Mouse (Mus musculus) embryonic facial prominence, embryonic 10.5 days (tissue): ENCODE measurements around the gene Mrgpre. TPM values are rescaled to one million over a fixed set of nuclear protein-coding genes. Genes with fewer than 3 reads are reported as not detected.

Experiments used
- DNase-seq: peaks from one replicate; pipeline ENCODE4 v3.0.0-alpha.2; 2017; ENCODE audit warnings: low spot score
- H3K27ac ChIP-seq: fragments of 300-500 bp; sonication (generic); replicated peaks from 2 replicates; pipeline ENCODE4 v1.5.1; 2016; ENCODE audit warnings: mild to moderate bottlenecking
- H3K27me3 ChIP-seq: fragments of 300-500 bp; sonication (generic); replicated peaks from 2 replicates; pipeline ENCODE4 v1.6.1; 2016; ENCODE audit warnings: low read depth, mild to moderate bottlenecking; ENCODE audit not compliant: poor library complexity, severe bottlenecking
- H3K36me3 ChIP-seq: fragments of 300-500 bp; sonication (generic); replicated peaks from 2 replicates; pipeline ENCODE4 v1.6.1; 2016; ENCODE audit warnings: mild to moderate bottlenecking, moderate library complexity
- H3K4me1 ChIP-seq: fragments of 300-500 bp; sonication (generic); 2 replicates; pipeline ENCODE4 v1.6.1; 2016
- H3K4me3 ChIP-seq: fragments of 300-500 bp; sonication (generic); 2 replicates; pipeline ENCODE4 v1.5.1; 2016; ENCODE audit warnings: mild to moderate bottlenecking, moderate library complexity
- H3K9me3 ChIP-seq: fragments of 300-500 bp; sonication (generic); 2 replicates; pipeline ENCODE4 v1.6.1; 2016; ENCODE audit warnings: mild to moderate bottlenecking
- WGBS: fragments of 180-500 bp; shearing (Covaris S2); methylation state at CpG from one replicate; pipeline ENCODE4 v1.1.7; 2016; 5-methylcytosine and 5-hydroxymethylcytosine counted together
- microRNA-seq: library from miRNA; unstranded; fragments of <30 nt; microRNA quantifications from one replicate; pipeline ENCODE4, GENCODE M21; 2017
- polyA plus RNA-seq: library from polyadenylated mRNA; unstranded; fragments of >200 nt; fragmentation: Nextera tagmentation; extraction: Ambion mirVana; gene quantifications from 2 replicates; pipeline ENCODE4 v1.2.1, GENCODE M21; 2016

Gene Mrgpre
- polyA plus RNA-seq, 1 experiment from 2014 or later: 1.8 TPM

DNA sequence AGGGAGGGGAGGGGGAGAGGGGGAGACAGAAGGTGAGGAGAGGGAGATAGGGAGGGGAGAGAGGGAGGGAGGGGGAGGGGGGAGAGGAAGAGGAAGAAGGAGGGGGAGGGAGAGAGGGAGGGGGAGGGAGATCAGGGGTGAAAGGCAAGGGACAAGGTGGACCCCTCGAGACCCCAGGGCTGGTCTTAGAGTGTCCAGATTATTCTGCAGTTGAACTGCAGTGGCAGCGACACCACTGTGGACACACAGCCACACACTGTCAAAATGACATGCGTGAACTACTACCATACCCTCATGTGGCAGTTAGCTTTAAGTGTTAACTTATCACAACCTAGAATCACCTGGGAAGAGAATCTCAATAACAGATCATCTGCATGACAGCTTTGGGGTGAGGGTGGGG, 35.3 kb downstream of the Mrgpre start:
- no peaks in the 10 kb centered on the region for H3K9me3 ChIP-seq
- 74% methylated on average over 3 of the region's 3 CpGs for WGBS
- peak overlapping the region; percentile 63; the same call in 1 of the 2 replicates for H3K27ac ChIP-seq
- peaks cover 31% of the 10 kb centered on the region for H3K27me3 ChIP-seq
- H3K4me1 ChIP-seq: peaks cover 12% of the 10 kb centered on the region
- DNase-seq: no peak
- H3K36me3 ChIP-seq: no peaks in the 10 kb centered on the region
- H3K4me3 ChIP-seq: no peak overlapping the region

DNA sequence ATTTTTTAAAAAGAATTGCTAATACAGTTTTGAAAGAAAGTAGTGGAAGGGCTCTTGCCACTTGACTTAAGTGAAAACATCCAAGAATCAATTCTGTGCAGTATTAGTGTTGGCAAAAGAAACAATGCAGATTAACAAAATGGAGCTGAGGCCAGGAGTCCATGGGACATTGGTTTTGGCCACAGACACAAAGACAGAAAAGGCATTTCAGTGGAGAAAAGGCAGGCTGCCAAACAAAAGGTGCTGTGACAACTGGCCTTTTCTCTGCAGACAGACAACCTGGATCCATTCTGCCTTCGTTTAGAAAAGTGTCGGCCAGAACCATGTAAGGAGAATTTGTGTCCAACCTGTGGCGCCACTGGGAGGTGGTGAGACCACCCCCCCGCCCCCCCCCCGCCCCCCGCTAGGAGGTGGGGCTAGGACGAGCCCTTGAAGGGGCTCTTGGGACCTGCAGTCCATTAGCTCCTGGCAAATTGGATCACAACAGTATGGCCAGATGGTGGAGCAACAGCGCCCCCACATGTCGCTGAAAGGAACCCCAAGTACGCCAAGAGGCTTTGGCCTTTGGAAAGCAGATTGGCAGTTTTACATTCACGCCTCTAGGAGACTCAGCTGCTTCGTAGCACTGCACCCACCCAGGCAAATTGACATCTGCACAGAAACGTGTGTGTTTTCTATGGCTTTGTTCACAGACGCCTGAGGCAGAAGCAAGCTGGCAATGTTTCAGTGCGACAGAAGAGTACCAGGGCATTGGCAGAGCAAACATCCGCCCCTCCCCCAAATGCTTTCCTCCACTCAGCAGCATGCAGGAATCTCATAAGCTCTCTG, 36.0 kb downstream of the Mrgpre start:
- Histone ChIP-seq H3K4me3 (peak overlapping the region; percentile 46), H3K9me3 (no peaks in the 10 kb centered on the region), H3K27ac (peak overlapping the region; percentile 63), H3K36me3 (no peaks in the 10 kb centered on the region), H3K4me1 (peaks cover 12% of the 10 kb centered on the region), H3K27me3 (peaks cover 30% of the 10 kb centered on the region)
- 3% methylated on average over 16 of the region's 16 CpGs for WGBS
- peak; percentile 91 for DNase-seq

- 18% methylated on average over 2 of the region's 2 CpGs for WGBS
- Histone ChIP-seq H3K4me3 (peak overlapping the region; percentile 79), H3K27me3 (peaks cover 38% of the 10 kb centered on the region), H3K4me1 (peaks cover 33% of the 10 kb centered on the region), H3K9me3 (no peaks in the 10 kb centered on the region), H3K36me3 (no peaks in the 10 kb centered on the region), H3K27ac (peak overlapping the region; percentile 92)
- DNase-seq: no peak
Observed at GRCm38 (mm10) chr7:143740653-143741052, 43.6 kb downstream of the Mrgpre start.

- Histone ChIP-seq H3K27ac (peak overlapping the region; percentile 92), H3K27me3 (peaks cover 38% of the 10 kb centered on the region), H3K36me3 (no peaks in the 10 kb centered on the region), H3K4me3 (peak overlapping the region; percentile 79), H3K9me3 (no peaks in the 10 kb centered on the region), H3K4me1 (peaks cover 33% of the 10 kb centered on the region)
- 3% methylated on average over 38 of the region's 38 CpGs for WGBS
- peak; percentile 91 for DNase-seq
Observed at GRCm38 (mm10) chr7:143739511-143740461, 44.5 kb downstream of the Mrgpre start.

- no peaks in the 10 kb centered on the region for H3K9me3 ChIP-seq
- WGBS: 50% methylated on average over 5 of the region's 5 CpGs
- DNase-seq: no peak
- H3K4me3 ChIP-seq: peak overlapping the region; percentile 79
- peaks cover 38% of the 10 kb centered on the region for H3K27me3 ChIP-seq
- peaks cover 33% of the 10 kb centered on the region for H3K4me1 ChIP-seq
- peak overlapping the region; percentile 69; the same call in 1 of the 2 replicates for H3K27ac ChIP-seq
- H3K36me3 ChIP-seq: no peaks in the 10 kb centered on the region
Observed at GRCm38 (mm10) chr7:143738601-143739006, 45.7 kb downstream of the Mrgpre start.

GRCm38 (mm10) chr7:143738194-143738593, 46.1 kb downstream of the Mrgpre start:
- DNase-seq: no peak
- H3K36me3 ChIP-seq: no peaks in the 10 kb centered on the region
- no peak overlapping the region for H3K4me3 ChIP-seq
- peaks cover 33% of the 10 kb centered on the region for H3K4me1 ChIP-seq
- peaks cover 38% of the 10 kb centered on the region for H3K27me3 ChIP-seq
- WGBS: 82% methylated on average over 6 of the region's 6 CpGs
- H3K9me3 ChIP-seq: no peaks in the 10 kb centered on the region
- H3K27ac ChIP-seq: no peak overlapping the region

DNA sequence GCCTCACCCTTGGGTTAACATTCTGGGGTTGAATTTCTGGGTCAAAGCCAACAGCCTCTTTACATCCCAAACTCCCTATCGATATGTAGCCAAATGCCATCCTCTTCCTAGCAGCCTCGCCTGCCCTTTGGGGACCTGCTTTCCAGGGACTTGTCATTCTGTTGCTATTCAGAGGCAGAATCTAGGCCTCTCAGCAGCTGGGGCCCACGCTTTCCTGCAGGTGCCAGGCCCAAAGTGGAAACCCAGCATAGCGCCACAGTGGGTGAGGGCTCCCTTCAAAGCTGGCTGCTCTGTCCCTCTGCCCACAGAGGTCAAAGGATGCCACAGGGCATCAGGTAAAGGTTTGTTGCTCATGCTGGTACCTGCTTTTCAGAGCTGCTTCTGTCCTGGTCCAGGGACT, 50.6 kb downstream of the Mrgpre start:
- Histone ChIP-seq H3K27me3 (peaks cover 2% of the 10 kb centered on the region; the same call in 1 of the 2 replicates), H3K4me3 (no peak overlapping the region), H3K9me3 (no peaks in the 10 kb centered on the region), H3K4me1 (peaks cover 15% of the 10 kb centered on the region), H3K27ac (no peak overlapping the region), H3K36me3 (no peaks in the 10 kb centered on the region)
- no peak for DNase-seq
- WGBS: 89% methylated on average over 4 of the region's 4 CpGs

DNA sequence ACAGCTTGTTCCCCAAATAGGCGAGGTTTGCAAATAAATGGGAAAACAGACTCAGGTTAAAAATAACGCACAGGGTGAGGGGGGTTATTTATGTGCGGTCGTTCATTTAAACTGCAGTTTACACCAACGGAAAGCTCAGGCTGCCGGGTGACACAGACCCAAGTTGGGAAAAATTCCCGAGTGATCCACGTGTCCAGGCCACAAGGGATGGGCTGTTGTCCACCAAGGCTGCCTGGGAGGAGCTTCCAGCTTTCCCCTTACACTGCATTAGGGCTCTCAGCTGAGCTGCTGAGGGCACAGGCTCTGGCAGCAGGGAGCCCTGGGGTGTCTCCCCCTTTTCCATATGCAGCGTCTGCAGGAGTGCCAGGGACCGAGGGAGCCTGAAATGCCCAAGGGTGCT, 54.4 kb downstream of the Mrgpre start:
- Histone ChIP-seq H3K27ac (no peak overlapping the region), H3K4me1 (peaks cover 7% of the 10 kb centered on the region; the same call in 1 of the 2 replicates), H3K36me3 (no peaks in the 10 kb centered on the region), H3K27me3 (no peaks in the 10 kb centered on the region), H3K4me3 (no peak overlapping the region), H3K9me3 (no peaks in the 10 kb centered on the region)
- DNase-seq: no peak
- WGBS: 85% methylated on average over 10 of the region's 10 CpGs

Small RNA genes lying within 50 kb of the gene (microRNA-seq; reads per million reads assigned to microRNA genes)
- not detected for gene Gm22064

Other genes starting within 250 kb of the Mrgpre start
- gene Nap1l4, start 235.4 kb downstream of the Mrgpre start, polyA plus RNA-seq: 377 and 391 TPM in 2 replicates
- 79.5 and 80.7 TPM in 2 replicates for gene Cars, start 184.4 kb downstream of the Mrgpre start, polyA plus RNA-seq
- gene Tnfrsf26, start 155.8 kb downstream of the Mrgpre start, polyA plus RNA-seq: 0.17 and 0.30 TPM in 2 replicates
- 9.7 and 12.2 TPM in 2 replicates for gene Tnfrsf22, start 134.8 kb downstream of the Mrgpre start, polyA plus RNA-seq
- 0.35 and 0.65 TPM in 2 replicates for gene Tnfrsf23, start 98.6 kb downstream of the Mrgpre start, polyA plus RNA-seq
- 15.8 and 16.8 TPM in 2 replicates for gene Osbpl5, start 27.5 kb downstream of the Mrgpre start, polyA plus RNA-seq
- gene Mrgprg, start 17.5 kb downstream of the Mrgpre start, polyA plus RNA-seq: not detected in 2 replicates
- 7.7 and 10.0 TPM in 2 replicates for gene Nadsyn1, start 38.3 kb upstream of the Mrgpre start, polyA plus RNA-seq
- 68.3 and 79.2 TPM in 2 replicates for gene Dhcr7, start 38.6 kb upstream of the Mrgpre start, polyA plus RNA-seq
- gene Gm498, start 82.3 kb upstream of the Mrgpre start, polyA plus RNA-seq: not detected in 2 replicates
- 0.75 and 0.80 TPM in 2 replicates for gene Shank2, start 217.4 kb upstream of the Mrgpre start, polyA plus RNA-seq